Mouse (Mus musculus) limb, embryonic 15.5 days (tissue): ENCODE results near the gene Eci2. TPM values are rescaled to one million over a fixed set of nuclear protein-coding genes. Genes with fewer than 3 reads are reported as not detected.
"Not testable (repeated sequence)": the region's sequence is repeated elsewhere in the genome, so short reads cannot be mapped to it uniquely, and the experiment has no call there.

ENCODE experiments used
- ATAC-seq: fragments of 200-750 bp; cut with Nextera tagmentation; 2 replicates; pipeline ENCODE4 v1.8.0; 2017; ENCODE audit warnings: low read depth, moderate TSS enrichment; ENCODE audit not compliant: insufficient number of reproducible peaks, low FRiP score, low TSS enrichment
- H3K27ac ChIP-seq: fragments of 300-500 bp; sonication (generic); 2 replicates; pipeline ENCODE4 v1.5.1; 2015; ENCODE audit warnings: moderate library complexity, mild to moderate bottlenecking, inconsistent platforms
- H3K27me3 ChIP-seq: fragments of 300-500 bp; sonication (generic); 2 replicates; pipeline ENCODE4 v1.6.1; 2015; ENCODE audit warnings: inconsistent platforms
- H3K36me3 ChIP-seq: fragments of 300-500 bp; sonication (generic); 2 replicates; pipeline ENCODE4 v1.6.1; 2015; ENCODE audit warnings: inconsistent platforms
- H3K4me1 ChIP-seq: fragments of 300-500 bp; sonication (generic); 2 replicates; pipeline ENCODE4 v1.6.1; 2015; ENCODE audit warnings: inconsistent platforms
- H3K4me2 ChIP-seq: fragments of 300-500 bp; sonication (generic); 2 replicates; pipeline ENCODE4 v1.6.1; 2015; ENCODE audit warnings: mild to moderate bottlenecking, inconsistent platforms
- H3K4me3 ChIP-seq: fragments of 300-500 bp; sonication (generic); 2 replicates; pipeline ENCODE4 v1.5.1; 2015; ENCODE audit warnings: mild to moderate bottlenecking, inconsistent platforms
- H3K9ac ChIP-seq: fragments of 300-500 bp; sonication (generic); 2 replicates; pipeline ENCODE4 v1.6.1; 2015; ENCODE audit warnings: inconsistent platforms
- H3K9me3 ChIP-seq: fragments of 300-500 bp; sonication (generic); 2 replicates; pipeline ENCODE4 v1.6.1; 2016; ENCODE audit warnings: inconsistent platforms
- WGBS: fragments of 180-500 bp; shearing (Covaris S2); methylation state at CpG from one replicate; pipeline ENCODE4 v1.1.7; 2015; 5-methylcytosine and 5-hydroxymethylcytosine counted together
- polyA plus RNA-seq: library from polyadenylated mRNA; unstranded; fragments of >200 nt; fragmentation: Nextera tagmentation; extraction: Ambion mirVana; gene quantifications from 2 replicates; pipeline ENCODE4 v1.2.1, GENCODE M21; 2015

Gene Eci2
- polyA plus RNA-seq, 1 experiment from 2014 or later = 133 TPM

DNA sequence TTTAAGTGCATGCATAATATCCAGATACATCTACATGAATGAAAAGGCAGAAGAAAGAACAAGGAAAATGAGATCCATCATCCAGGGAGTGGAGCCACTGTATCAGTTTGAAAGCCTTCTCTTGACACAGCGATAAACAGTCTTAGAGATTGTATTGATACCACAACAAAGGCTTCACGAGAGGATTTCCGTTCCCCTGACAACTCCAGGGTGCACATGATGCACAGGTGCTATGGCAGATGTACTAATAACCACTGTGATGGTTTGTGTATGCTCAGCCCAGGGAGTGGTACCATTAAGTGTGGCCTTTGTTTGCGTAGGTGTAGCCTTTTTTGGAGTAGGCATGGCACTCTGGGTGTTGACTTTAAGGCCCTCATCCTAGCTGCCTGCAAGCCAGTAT lies 70.0 kb downstream of the Eci2 start:
- no peak for ATAC-seq
- WGBS = 86% methylated on average over 4 of the region's 4 CpGs
- Histone ChIP-seq H3K36me3 (no peaks in the 10 kb centered on the region), H3K4me2 (no peak overlapping the region), H3K9me3 (no peaks in the 10 kb centered on the region), H3K4me1 (no peaks in the 10 kb centered on the region), H3K27me3 (no peaks in the 10 kb centered on the region), H3K4me3 (no peak overlapping the region), H3K27ac (no peak overlapping the region), H3K9ac (no peak overlapping the region)

DNA sequence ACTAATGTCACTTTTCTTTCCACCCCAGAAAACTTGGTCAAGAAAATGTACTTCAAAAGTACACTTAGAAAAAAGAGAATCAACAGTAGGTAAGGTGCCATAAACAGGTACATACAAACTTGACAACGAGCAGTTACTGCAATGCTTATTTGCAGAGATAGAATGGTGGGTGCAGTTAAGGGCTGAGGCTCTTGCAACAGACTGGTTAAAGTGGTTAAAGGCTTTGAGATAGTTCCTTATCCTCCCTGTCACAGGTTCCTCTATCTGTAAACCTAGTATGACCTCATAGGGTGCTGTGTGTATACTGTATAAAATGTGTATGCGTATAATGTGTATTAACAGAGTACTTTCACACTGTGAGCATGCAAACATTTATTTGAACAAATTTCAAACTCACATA lies 75.5 kb downstream of the Eci2 start:
- H3K4me3 ChIP-seq, H3K27me3 ChIP-seq, H3K4me1 ChIP-seq, H3K27ac ChIP-seq, H3K36me3 ChIP-seq, H3K9me3 ChIP-seq, ATAC-seq, H3K9ac ChIP-seq, H3K4me2 ChIP-seq: not testable (repeated sequence)
- WGBS = 85% methylated on average over 2 of the region's 2 CpGs

DNA sequence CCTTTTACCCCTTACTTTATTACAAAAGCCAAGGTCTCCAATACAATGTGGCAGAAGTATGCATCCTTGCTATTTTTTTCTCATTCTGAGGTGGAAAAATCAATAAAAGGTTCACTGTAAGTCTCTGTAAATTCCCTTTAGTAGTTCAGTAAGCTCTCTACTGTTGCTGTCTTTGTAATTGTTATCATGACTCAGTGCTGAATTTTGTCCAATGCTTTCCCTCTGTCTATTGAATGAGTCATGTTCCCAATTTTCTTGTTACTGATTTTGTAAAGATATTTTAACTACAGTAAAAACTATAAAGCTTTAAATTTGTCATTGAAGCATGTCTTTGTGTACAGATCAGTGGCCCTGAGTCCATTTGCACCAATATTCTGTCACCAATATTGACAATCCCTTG lies 84.5 kb downstream of the Eci2 start:
- ATAC-seq = no peak

DNA sequence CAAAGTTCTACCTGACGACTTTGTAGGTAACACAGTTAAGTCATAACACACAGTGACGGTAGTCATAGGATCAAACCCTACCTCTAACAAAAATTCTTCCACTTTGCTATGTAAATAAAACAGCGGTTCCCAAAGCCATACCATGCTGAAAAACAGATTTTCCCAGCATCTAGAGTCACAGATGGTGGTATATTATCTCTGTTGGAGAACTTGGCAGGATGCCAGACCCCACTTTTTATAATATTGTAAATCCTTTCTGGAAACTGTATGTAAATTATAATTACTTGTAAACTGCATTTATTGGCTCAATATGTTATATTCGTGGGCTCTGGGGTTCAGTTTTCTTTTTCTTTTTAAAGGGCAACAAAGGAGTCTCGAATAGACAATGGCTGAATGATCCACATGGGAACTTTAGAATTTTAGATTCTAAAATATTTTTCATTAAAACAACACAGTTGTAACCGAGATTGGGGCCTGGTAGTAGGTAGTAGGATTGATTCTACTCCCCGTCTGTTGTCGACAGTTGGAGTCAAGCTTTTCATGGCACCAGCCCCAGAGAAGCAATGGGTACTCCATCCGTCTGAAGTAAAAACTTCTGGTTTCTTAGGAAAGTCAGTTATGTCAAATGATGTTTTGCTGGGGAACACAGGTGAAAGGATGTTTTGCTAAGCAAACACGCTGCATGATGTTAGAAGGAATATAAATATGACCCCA lies 91.8 kb downstream of the Eci2 start:
- no peak overlapping the region for H3K27ac ChIP-seq
- no peak overlapping the region for H3K4me3 ChIP-seq
- peaks cover 5% of the 10 kb centered on the region; the same call in 1 of the 2 replicates for H3K27me3 ChIP-seq
- WGBS = 48% methylated on average over 10 of the region's 10 CpGs
- no peak for ATAC-seq
- no peaks in the 10 kb centered on the region for H3K36me3 ChIP-seq
- H3K9me3 ChIP-seq = no peaks in the 10 kb centered on the region
- H3K4me1 ChIP-seq = no peaks in the 10 kb centered on the region
- no peak overlapping the region for H3K4me2 ChIP-seq
- no peak overlapping the region for H3K9ac ChIP-seq

More for the DNA sequence above, 84.5 kb downstream of the Eci2 start:
- Histone ChIP-seq H3K36me3 (no peaks in the 10 kb centered on the region), H3K4me1 (no peaks in the 10 kb centered on the region), H3K27ac (no peak overlapping the region), H3K9me3 (no peaks in the 10 kb centered on the region), H3K27me3 (no peaks in the 10 kb centered on the region), H3K4me3 (no peak overlapping the region), H3K9ac (no peak overlapping the region), H3K4me2 (no peak overlapping the region)

Other genes with a start within 250 kb of the Eci2 start
- gene Prpf4b, start 151.8 kb downstream of the Eci2 start, polyA plus RNA-seq = 68.7 and 73.2 TPM in 2 replicates
- 0.40 and 0.77 TPM in 2 replicates for gene Fam217a, start 102.8 kb downstream of the Eci2 start, polyA plus RNA-seq
- gene 4933417A18Rik, start 102.7 kb downstream of the Eci2 start, polyA plus RNA-seq = not detected in 2 replicates
- 0.96 and 1.0 TPM in 2 replicates for gene Eci3, start 63.3 kb downstream of the Eci2 start, polyA plus RNA-seq